Mouse (Mus musculus) layer of hippocampus, adult 18-20 months (tissue): ENCODE results near the gene Ifit1bl1. TPM values are rescaled to one million over a fixed set of nuclear protein-coding genes. Genes with fewer than 3 reads are reported as not detected.

ENCODE experiments used
- DNase-seq, 2 experiments: peaks; one replicate each; pipeline ENCODE4 v3.0.0; 2022; ENCODE audit warnings: low spot score in 2 of 2
- total RNA-seq, 2 experiments: library from RNA; stranded (reverse); gene quantifications; 2 replicates each; pipeline ENCODE4 v1.2.3; 2021

Ifit1bl1 gene
- total RNA-seq, 2 experiments from 2014 or later = 1.2 to 1.8 TPM

- DNase-seq = no peak
Observed at GRCm38 (mm10) chr19:34550205-34550533, 51.6 kb downstream of the Ifit1bl1 start.

GRCm38 (mm10) chr19:34547976-34548375, 53.8 kb downstream of the Ifit1bl1 start:
- DNase-seq = peak; percentile 32 to 79

GRCm38 (mm10) chr19:34546211-34546610, 55.5 kb downstream of the Ifit1bl1 start:
- no peak for DNase-seq

Other genes starting within 250 kb of the Ifit1bl1 start
- gene Ch25h, start 126.8 kb downstream of the Ifit1bl1 start, total RNA-seq = under 1 TPM in 1 of 2 experiments, not detected in 1; 0.22 TPM
- 10 to 100 TPM; 18.2 to 19.6 TPM for gene Lipa, start 74.5 kb downstream of the Ifit1bl1 start, total RNA-seq
- gene Ifit2, start 51.3 kb downstream of the Ifit1bl1 start, total RNA-seq = 1 to 10 TPM; 4.5 to 4.8 TPM
- gene Ifit3, start 18.4 kb downstream of the Ifit1bl1 start, total RNA-seq = 1 to 10 TPM; 3.0 to 4.6 TPM
- gene Ifit3b, start 6.0 kb upstream of the Ifit1bl1 start, total RNA-seq = 1 to 10 TPM; 2.3 to 2.5 TPM
- under 1 TPM; 0.50 to 0.61 TPM for gene Ifit1bl2, start 38.8 kb upstream of the Ifit1bl1 start, total RNA-seq
- under 1 TPM; 0.74 to 0.79 TPM for gene Ifit1, start 38.9 kb upstream of the Ifit1bl1 start, total RNA-seq
- 1 to 10 TPM; 1.1 to 1.6 TPM for gene Slc16a12, start 145.3 kb upstream of the Ifit1bl1 start, total RNA-seq